Mouse (Mus musculus) E14TG2a.4 (cell line): ENCODE results near the gene Ugt1a2.

Source experiments
- H3K27me3 ChIP-seq: 2 replicates; pipeline ENCODE4 v1.6.1; 2014; ENCODE audit warnings: low read length, control low read depth; ENCODE audit not compliant: insufficient read depth
- H3K36me3 ChIP-seq: 2 replicates; pipeline ENCODE4 v1.6.1; 2014; ENCODE audit warnings: low read length, control low read depth; ENCODE audit not compliant: insufficient read depth
- H3K4me1 ChIP-seq: replicated peaks from 2 replicates; pipeline ENCODE4 v1.6.1; 2014; ENCODE audit warnings: low read depth, low read length, control low read depth
- H3K4me3 ChIP-seq: replicated peaks from 2 replicates; pipeline ENCODE4 v1.5.1; 2014; ENCODE audit warnings: mild to moderate bottlenecking, low read length
- H3K9me3 ChIP-seq: 2 replicates; pipeline ENCODE4 v1.6.1; 2014; ENCODE audit warnings: low read length, control low read depth
- CTCF ChIP-seq: conservative IDR thresholded peaks from 2 replicates; pipeline ENCODE4 v1.5.1; 2014; ENCODE audit warnings: low read length
- NANOG ChIP-seq: IDR thresholded peaks from 2 replicates; pipeline ENCODE4 v1.6.1; 2014; ENCODE audit warnings: borderline replicate concordance, low read length, mixed read lengths
- POU5F1 ChIP-seq: IDR thresholded peaks from 2 replicates; pipeline ENCODE4 v1.6.1; 2014; ENCODE audit warnings: low read length, borderline replicate concordance

Gene Ugt1a2

GRCm38 (mm10) chr1:88199996-88200395, 405 bp upstream of the Ugt1a2 start:
- TF ChIP-seq NANOG (no peak), POU5F1 (no peak), CTCF (no peak)
- peaks cover 2% of the 10 kb centered on the region for H3K4me1 ChIP-seq
- 0 out of 2 replicates have a peak, but pooled peaks cover 6% of the 10 kb centered on the region for H3K9me3 ChIP-seq
- no peak overlapping the region for H3K4me3 ChIP-seq
- no peaks in the 10 kb centered on the region for H3K36me3 ChIP-seq
- peaks cover 39% of the 10 kb centered on the region for H3K27me3 ChIP-seq

DNA sequence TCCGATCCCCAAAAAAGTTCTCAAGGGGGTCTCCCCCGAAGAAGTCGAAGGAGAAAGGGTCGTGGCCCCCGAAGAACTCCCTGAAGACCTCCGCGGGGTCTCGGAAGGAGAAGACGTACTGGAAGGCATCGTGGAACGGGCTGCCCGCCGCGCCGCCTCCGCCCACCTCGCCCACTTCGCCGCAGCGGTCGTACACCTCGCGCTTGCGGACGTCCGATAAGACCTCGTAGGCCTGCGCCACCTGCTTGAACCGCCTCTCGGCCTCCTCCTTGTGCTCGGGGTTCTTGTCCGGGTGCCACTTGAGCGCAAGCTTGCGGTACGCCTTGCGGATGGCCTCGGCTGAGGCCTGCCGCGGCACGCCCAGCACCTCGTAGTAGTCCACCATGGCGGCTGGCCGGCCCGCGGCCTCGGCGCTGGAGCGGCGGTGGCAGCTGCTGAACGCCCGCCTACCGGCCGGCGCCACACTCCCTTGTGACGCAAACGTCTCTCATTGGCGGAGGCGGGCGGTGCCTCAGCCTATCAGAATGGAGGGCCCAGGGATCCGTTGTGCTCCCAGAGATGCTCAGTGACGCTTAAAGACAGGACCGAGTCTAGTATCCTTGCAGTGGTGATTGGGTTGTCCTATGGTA, 5.0 kb downstream of the Ugt1a2 start, which contains the start of gene Dnajb3:
Dnajb3 (minus strand) TSS at position 489 of the 629 bp plus-strand sequence.
- peaks cover 59% of the 10 kb centered on the region for H3K27me3 ChIP-seq
- H3K9me3 ChIP-seq: peaks cover 26% of the 10 kb centered on the region
- H3K4me3 ChIP-seq: peak within 1 kb of the TSS; percentile 73

GRCm38 (mm10) chr1:88206843-88207479, 6.6 kb downstream of the Ugt1a2 start:
- Histone ChIP-seq H3K27me3 (peaks cover 50% of the 10 kb centered on the region), H3K4me1 (peaks cover 4% of the 10 kb centered on the region), H3K4me3 (no peak overlapping the region), H3K9me3 (peaks cover 26% of the 10 kb centered on the region), H3K36me3 (no peaks in the 10 kb centered on the region)
- TF ChIP-seq CTCF: no peak
- no peak for TF ChIP-seq POU5F1
- TF ChIP-seq NANOG: no peak

More for the DNA sequence above, 5.0 kb downstream of the Ugt1a2 start, which contains the start of gene Dnajb3:
- TF ChIP-seq CTCF: no peak
- no peak for TF ChIP-seq POU5F1
- no peak for TF ChIP-seq NANOG
- Histone ChIP-seq H3K4me1 (peaks cover 4% of the 10 kb centered on the region), H3K36me3 (no peaks in the 10 kb centered on the region)

DNA sequence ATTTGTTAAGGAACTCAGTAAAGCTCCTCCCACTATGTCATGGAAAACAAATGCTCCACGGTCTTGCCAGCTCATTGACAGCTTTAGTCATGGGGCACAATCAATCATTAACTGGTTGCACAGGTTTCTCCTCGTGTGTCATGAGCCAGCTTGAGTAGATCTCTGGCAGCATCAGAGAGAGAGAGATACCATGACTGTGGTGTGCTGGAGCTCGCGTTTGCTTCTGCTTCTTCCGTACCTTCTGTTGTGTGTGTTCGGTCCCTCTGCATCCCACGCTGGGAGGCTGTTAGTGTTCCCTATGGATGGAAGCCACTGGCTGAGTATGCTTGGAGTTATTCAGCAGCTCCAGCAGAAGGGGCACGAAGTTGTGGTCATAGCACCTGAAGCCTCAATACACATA, 11.4 kb downstream of the Ugt1a2 start, which contains the start of gene Ugt1a1:
Ugt1a1 (plus strand) TSS at position 148 of the 400 bp plus-strand sequence.
- Histone ChIP-seq H3K9me3 (peaks cover 10% of the 10 kb centered on the region), H3K4me1 (no peaks in the 10 kb centered on the region), H3K36me3 (no peaks in the 10 kb centered on the region), H3K4me3 (no peak within 1 kb of the TSS), H3K27me3 (peaks cover 15% of the 10 kb centered on the region)
- 0 out of 2 replicates have a peak, but pooled peaks have one; percentile 3 for TF ChIP-seq NANOG
- TF ChIP-seq CTCF: no peak
- no peak for TF ChIP-seq POU5F1

GRCm38 (mm10) chr1:88212341-88213045, 12.1 kb downstream of the Ugt1a2 start:
- no peaks in the 10 kb centered on the region for H3K36me3 ChIP-seq

GRCm38 (mm10) chr1:88213061-88213460, 12.7 kb downstream of the Ugt1a2 start:
- Histone ChIP-seq H3K4me1 (no peaks in the 10 kb centered on the region), H3K36me3 (no peaks in the 10 kb centered on the region), H3K9me3 (peaks cover 8% of the 10 kb centered on the region), H3K27me3 (peaks cover 7% of the 10 kb centered on the region), H3K4me3 (no peak overlapping the region)
- no peak for TF ChIP-seq CTCF
- TF ChIP-seq POU5F1: no peak
- TF ChIP-seq NANOG: no peak

More at GRCm38 (mm10) chr1:88212341-88213045, 12.1 kb downstream of the Ugt1a2 start:
- no peak overlapping the region for H3K4me3 ChIP-seq
- no peaks in the 10 kb centered on the region for H3K4me1 ChIP-seq
- H3K9me3 ChIP-seq: peaks cover 10% of the 10 kb centered on the region
- H3K27me3 ChIP-seq: peaks cover 11% of the 10 kb centered on the region
- TF ChIP-seq CTCF (no peak), NANOG (0 out of 2 replicates have a peak, but pooled peaks have one; percentile 4), POU5F1 (no peak)

DNA sequence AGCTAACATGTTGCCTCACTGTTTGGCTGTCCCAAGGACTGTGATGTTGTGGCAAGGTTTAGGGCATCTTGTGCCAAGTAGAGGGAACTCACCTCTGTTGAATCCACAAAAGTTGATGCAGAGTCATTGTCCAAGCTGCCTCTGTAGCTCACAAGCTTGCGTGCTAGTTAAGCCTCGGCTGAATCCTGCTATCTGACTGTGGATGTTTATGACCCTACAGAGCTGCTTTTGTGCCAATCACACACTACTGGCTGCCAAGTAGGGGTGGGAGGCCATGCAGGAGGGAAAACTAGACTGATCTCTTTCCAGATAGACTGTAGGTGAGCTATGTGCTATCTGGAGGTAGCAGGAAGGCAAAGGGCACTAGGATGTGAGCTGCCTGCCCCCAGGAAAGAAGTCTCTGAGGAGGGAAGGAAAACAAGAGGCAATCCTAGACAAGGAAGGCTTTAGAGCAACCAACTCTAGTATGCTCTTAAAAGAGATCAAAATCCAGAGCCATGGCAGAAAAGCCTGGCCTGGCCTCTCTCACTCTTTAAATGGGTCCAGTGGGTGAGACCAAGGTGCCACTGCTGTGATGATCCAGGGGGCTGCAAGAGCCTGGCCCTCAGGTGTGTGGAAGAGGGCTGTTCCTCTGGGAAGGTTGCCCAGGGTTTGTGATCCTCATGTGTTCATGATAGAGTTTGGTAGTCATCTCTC, 13.5 kb downstream of the Ugt1a2 start:
- Histone ChIP-seq H3K4me3 (no peak overlapping the region), H3K9me3 (peaks cover 8% of the 10 kb centered on the region), H3K4me1 (no peaks in the 10 kb centered on the region), H3K27me3 (peaks cover 7% of the 10 kb centered on the region), H3K36me3 (no peaks in the 10 kb centered on the region)
- TF ChIP-seq NANOG: no peak
- no peak for TF ChIP-seq CTCF
- TF ChIP-seq POU5F1: no peak

GRCm38 (mm10) chr1:88214462-88214952, 14.1 kb downstream of the Ugt1a2 start:
- H3K4me1 ChIP-seq: no peaks in the 10 kb centered on the region
- no peak overlapping the region for H3K4me3 ChIP-seq
- H3K9me3 ChIP-seq: peaks cover 8% of the 10 kb centered on the region
- TF ChIP-seq CTCF (no peak), NANOG (no peak), POU5F1 (no peak)
- H3K36me3 ChIP-seq: no peaks in the 10 kb centered on the region
- peaks cover 7% of the 10 kb centered on the region; the same call in 1 of the 2 replicates for H3K27me3 ChIP-seq
